Mouse (Mus musculus): ENCODE results near the gene Spg20. TPM values are rescaled to one million over a fixed set of nuclear protein-coding genes. Genes with fewer than 3 reads are reported as not detected.

Gene Spg20
- polyA plus RNA-seq, 1 experiment from 2014 or later, result 39.5 TPM

DNA sequence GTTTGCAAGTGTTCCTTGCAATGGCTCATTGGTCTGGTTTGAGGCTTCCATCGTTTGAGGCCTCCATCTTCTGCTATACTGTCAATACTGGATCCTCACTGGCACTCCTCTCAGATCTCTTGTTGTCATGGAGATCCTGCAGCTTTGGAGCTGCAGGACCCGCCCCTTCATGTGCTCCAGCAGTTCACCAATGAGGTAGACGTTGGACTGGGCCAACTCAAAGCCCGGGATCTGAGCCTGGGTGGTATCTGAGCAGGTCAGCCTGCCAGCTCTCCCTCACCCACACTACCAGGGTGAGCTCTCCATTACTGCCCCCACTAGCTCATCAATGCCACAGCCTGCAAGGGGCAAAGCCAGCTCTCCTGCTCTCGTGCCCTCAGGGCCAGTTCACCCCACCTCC lies 45.5 kb downstream of the Spg20 start:
- H3K36me3 ChIP-seq, result no peaks in the 10 kb centered on the region
- ATAC-seq (ENCODE audit: borderline replicate concordance, extremely low read depth, low FRiP score, low TSS enrichment), result no peak
- no peaks in the 10 kb centered on the region for H3K9me3 ChIP-seq
- WGBS, result 56% methylated on average over 5 of the region's 5 CpGs
- H3K4me3 ChIP-seq, result no peak overlapping the region
- H3K4me1 ChIP-seq, result no peaks in the 10 kb centered on the region
- no peaks in the 10 kb centered on the region for H3K27me3 ChIP-seq
- no peak overlapping the region for H3K4me2 ChIP-seq
- no peak overlapping the region for H3K27ac ChIP-seq
- H3K9ac ChIP-seq, result no peak overlapping the region

DNA sequence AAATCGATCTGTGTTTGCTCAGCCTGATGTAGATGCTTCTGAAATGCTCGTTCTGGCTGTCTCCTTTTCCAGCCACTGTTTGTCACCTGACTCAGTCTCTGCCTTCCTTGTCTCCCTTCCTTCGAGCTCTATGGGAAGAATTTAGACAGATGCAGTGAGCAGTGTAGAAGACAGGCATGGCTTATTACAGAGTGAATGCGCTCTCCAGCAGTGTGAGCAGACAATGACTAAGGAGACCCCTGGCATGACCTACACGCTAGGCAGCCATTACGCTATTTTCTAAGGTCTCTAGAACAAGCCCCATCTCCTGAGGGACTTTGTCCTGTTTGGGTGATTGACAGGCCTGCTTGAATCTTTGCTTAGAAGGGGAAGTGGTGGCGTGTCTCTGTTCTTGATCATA lies 49.2 kb downstream of the Spg20 start:
- Histone ChIP-seq H3K36me3 (no peaks in the 10 kb centered on the region), H3K4me3 (no peak overlapping the region), H3K9ac (no peak overlapping the region), H3K9me3 (no peaks in the 10 kb centered on the region), H3K4me2 (no peak overlapping the region), H3K4me1 (no peaks in the 10 kb centered on the region), H3K27me3 (no peaks in the 10 kb centered on the region), H3K27ac (no peak overlapping the region)
- no peak for ATAC-seq (ENCODE audit: borderline replicate concordance, extremely low read depth, low FRiP score, low TSS enrichment)
- 74% methylated on average over 7 of the region's 7 CpGs for WGBS

- Histone ChIP-seq H3K27me3 (no peaks in the 10 kb centered on the region), H3K9me3 (no peaks in the 10 kb centered on the region), H3K9ac (no peak overlapping the region), H3K4me2 (no peak overlapping the region), H3K4me1 (no peaks in the 10 kb centered on the region), H3K27ac (no peak overlapping the region), H3K36me3 (no peaks in the 10 kb centered on the region), H3K4me3 (no peak overlapping the region)
- WGBS, result 58% methylated on average over 4 of the region's 4 CpGs
- no peak for ATAC-seq (ENCODE audit: borderline replicate concordance, extremely low read depth, low FRiP score, low TSS enrichment)
These were observed 51.6 kb downstream of the Spg20 start for GRCm38 (mm10) chr3:55163510-55163909.

- WGBS, result 61% methylated on average over 3 of the region's 3 CpGs
- Histone ChIP-seq H3K9me3 (no peaks in the 10 kb centered on the region), H3K4me2 (no peak overlapping the region), H3K36me3 (no peaks in the 10 kb centered on the region), H3K9ac (no peak overlapping the region), H3K27me3 (no peaks in the 10 kb centered on the region), H3K4me1 (no peaks in the 10 kb centered on the region), H3K27ac (no peak overlapping the region), H3K4me3 (no peak overlapping the region)
- no peak for ATAC-seq (ENCODE audit: borderline replicate concordance, extremely low read depth, low FRiP score, low TSS enrichment)
These were observed 60.6 kb downstream of the Spg20 start for GRCm38 (mm10) chr3:55172478-55172877.

DNA sequence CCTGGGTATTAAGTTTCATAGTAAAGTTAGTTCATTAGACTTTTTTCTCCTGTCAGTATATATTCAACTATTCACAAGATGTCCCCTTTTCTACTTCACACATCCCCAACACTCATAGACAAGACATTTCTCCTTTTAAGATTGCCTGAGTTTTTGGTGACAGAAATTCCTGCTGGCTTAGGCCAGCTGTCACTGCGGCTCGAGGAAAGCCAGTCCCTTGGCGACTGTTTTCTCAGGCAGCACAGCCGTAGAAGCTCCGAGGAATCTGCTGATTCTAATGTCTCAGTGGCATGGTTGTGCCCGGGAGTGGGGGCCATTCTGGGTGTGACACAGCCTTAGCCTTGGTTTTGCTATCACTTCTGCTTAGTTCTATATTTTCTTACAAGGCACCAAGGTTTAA lies 65.4 kb downstream of the Spg20 start:
- H3K4me2 ChIP-seq, result no peak overlapping the region
- H3K4me1 ChIP-seq, result no peaks in the 10 kb centered on the region
- 34% methylated on average over 6 of the region's 6 CpGs for whole genome bisulfite sequencing
- no peaks in the 10 kb centered on the region for H3K36me3 ChIP-seq
- H3K9ac ChIP-seq, result no peak overlapping the region
- no peaks in the 10 kb centered on the region for H3K9me3 ChIP-seq
- H3K27me3 ChIP-seq, result no peaks in the 10 kb centered on the region
- no peak for ATAC-seq (ENCODE audit: borderline replicate concordance, extremely low read depth, low FRiP score, low TSS enrichment)
- H3K4me3 ChIP-seq, result no peak overlapping the region
- no peak overlapping the region for H3K27ac ChIP-seq

DNA sequence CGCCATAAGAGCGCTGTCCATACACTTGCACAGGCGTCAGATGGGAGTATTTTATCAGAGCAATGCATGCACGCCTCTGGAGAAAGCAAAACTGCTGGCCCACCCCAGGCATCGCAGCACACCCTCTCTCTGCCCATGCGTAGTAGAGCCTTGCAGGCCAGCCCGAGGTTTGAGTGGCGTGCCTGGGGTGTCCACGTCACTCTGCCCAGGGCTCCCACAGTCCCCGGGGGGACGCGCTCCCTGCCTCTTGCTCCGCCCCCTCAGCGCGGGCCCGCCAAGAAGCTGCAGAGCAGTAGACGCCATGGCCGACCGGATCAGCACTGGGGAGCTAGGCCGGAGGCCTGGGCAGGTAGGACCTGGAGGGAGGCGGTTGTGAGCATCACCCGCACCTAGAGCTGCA lies 69.9 kb downstream of the Spg20 start, which contains the start of gene Sohlh2:
Gene Sohlh2, plus strand, starts transcription at position 263 of the 400 bp plus-strand sequence.
- 94% methylated on average over 22 of the region's 22 CpGs for WGBS
- Histone ChIP-seq H3K4me1 (no peaks in the 10 kb centered on the region), H3K36me3 (no peaks in the 10 kb centered on the region), H3K9me3 (no peaks in the 10 kb centered on the region), H3K4me3 (no peak within 1 kb of the TSS), H3K9ac (no peak within 1 kb of the TSS), H3K27me3 (no peaks in the 10 kb centered on the region), H3K27ac (no peak within 1 kb of the TSS), H3K4me2 (no peak within 1 kb of the TSS)
- no peak for ATAC-seq (ENCODE audit: borderline replicate concordance, extremely low read depth, low FRiP score, low TSS enrichment)

Small RNAs within 50 kb of the gene (microRNA-seq; reads per million reads assigned to microRNA genes)
- gene Gm22029, result not detected

Other genes starting within 250 kb of the Spg20 start
- gene Sertm1, start 196.2 kb upstream of the Spg20 start, polyA plus RNA-seq (2015; fragmentation: Nextera tagmentation; extraction: Ambion mirVana), result not detected in 2 replicates
- 4.6 and 6.0 TPM in 2 replicates for gene Ccna1, start 56.6 kb upstream of the Spg20 start, polyA plus RNA-seq (2015; fragmentation: Nextera tagmentation; extraction: Ambion mirVana)
- not detected in 2 replicates for gene Ccdc169, start 25.2 kb downstream of the Spg20 start, polyA plus RNA-seq (2015; fragmentation: Nextera tagmentation; extraction: Ambion mirVana)
- 0.06 and 0.12 TPM in 2 replicates for gene Sohlh2, start 69.9 kb downstream of the Spg20 start, polyA plus RNA-seq (2015; fragmentation: Nextera tagmentation; extraction: Ambion mirVana)
- gene Dclk1, start 130.3 kb downstream of the Spg20 start, polyA plus RNA-seq (2015; fragmentation: Nextera tagmentation; extraction: Ambion mirVana), result 10.7 and 13.2 TPM in 2 replicates